Mouse (Mus musculus): ENCODE data around the gene Trpm5.
A peak's percentile ranks its signal among the peaks of the same experiment; 100 is the strongest.

Trpm5 gene

DNA sequence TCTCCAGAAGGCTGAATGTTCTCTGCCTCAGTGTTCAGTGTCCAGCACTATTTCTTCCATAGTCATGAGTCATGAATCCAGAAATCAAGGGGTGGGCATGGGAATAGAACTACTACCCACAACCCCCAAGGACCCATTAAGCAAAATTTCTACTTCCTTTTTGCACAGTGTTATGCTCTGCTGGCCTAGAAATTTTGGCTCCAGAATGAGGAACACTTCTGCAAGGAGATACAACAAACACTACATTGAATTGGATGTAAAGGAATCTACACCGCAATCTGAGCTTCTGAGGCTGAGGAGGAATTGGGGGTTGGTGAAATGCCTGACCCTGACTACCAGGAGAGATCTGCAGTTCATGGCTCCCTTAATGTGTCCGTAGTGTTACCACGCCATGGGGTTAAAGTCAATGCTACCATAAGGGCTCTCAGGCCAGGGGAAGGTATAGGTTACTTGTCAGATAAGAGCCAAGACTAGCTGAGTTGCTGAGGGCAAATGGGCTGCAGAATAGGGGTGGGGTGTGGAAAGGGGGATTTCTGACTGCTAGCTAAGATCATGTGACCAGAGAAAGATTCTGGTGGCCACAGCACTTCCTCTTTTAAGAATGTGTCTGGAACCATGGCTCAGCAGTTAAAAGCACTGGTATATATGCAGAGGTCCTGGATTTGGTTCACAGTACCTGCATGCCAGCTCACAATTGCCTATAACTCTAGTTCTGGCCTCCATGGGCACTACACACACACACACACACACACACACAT, 56.1 kb downstream of the Trpm5 start:
- no peak for DNase-seq

GRCm38 (mm10) chr7:143037306-143037705, 57.1 kb downstream of the Trpm5 start:
- no peak for DNase-seq

GRCm38 (mm10) chr7:143036787-143037186, 57.7 kb downstream of the Trpm5 start:
- no peak for DNase-seq

GRCm38 (mm10) chr7:143034519-143035450, 59.7 kb downstream of the Trpm5 start:
- no peak for DNase-seq

- no peak for DNase-seq
Measured at GRCm38 (mm10) chr7:143034112-143034511, 60.3 kb downstream of the Trpm5 start.

GRCm38 (mm10) chr7:143033581-143033980, 60.9 kb downstream of the Trpm5 start:
- DNase-seq: peak in 1 of 2 experiments; percentile 37

DNA sequence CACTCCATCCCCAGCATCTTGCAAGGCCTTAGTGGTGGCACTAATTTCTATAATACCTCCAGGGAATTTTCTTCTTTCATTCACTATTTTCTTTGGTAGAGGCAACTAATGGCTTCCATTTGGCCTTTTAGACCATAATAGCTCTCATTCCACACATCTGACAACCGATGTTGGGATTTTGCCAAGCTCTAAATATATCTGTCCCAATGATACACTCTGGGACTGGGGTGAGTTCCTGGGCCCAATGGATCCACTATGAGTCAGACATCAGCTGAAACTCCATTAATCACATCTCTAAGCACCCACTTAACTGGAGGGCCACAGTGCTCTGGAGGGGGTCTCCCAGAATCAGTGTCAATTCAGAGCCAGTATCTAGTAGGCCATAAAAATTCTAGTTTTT, 62.6 kb downstream of the Trpm5 start:
- no peak for DNase-seq

DNA sequence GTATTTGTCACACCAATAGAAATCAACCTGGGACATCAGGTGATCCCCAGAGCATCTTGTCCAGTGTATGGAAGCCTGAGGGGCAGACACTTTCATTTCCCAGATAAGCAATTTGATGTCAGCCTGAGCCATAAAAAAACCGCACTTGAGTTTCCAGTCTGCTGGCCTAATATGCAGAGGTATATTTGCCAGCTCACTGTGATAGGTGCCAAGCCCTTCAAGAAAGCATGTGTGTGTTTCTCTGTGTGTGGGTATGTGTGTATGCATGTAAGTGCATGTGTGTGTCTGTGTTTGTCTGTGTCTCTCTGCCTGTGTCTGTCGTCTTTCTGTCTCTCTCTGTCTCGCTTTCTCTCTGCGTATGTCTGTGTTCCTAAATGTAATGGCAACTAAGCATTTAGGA, 67.2 kb downstream of the Trpm5 start:
- DNase-seq: no peak

DNA sequence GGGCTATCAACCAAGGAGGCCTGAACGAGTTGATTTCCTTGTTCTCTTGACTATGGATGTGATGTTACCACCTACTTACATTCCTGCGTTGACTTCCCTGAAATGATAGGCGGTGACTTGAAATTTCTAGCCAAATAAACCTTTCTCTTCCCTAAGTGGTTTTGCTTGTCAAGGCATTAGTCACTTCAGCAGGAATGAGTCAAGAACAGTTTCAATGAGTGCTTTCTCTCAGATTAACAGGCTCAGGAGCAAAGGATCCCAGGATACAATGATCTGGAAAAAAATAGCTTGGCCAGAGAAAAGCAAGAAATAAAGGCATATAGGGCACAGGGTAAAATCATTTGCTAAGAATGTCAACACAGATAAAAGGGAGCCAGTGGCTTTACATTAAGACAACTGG, 68.9 kb downstream of the Trpm5 start:
- no peak for DNase-seq

- no peak for DNase-seq
Measured at GRCm38 (mm10) chr7:143024293-143024692, 70.1 kb downstream of the Trpm5 start.

- DNase-seq: no peak
Measured at GRCm38 (mm10) chr7:143023499-143023898, 70.9 kb downstream of the Trpm5 start.

GRCm38 (mm10) chr7:143021356-143022164, 72.9 kb downstream of the Trpm5 start:
- no peak for DNase-seq

DNA sequence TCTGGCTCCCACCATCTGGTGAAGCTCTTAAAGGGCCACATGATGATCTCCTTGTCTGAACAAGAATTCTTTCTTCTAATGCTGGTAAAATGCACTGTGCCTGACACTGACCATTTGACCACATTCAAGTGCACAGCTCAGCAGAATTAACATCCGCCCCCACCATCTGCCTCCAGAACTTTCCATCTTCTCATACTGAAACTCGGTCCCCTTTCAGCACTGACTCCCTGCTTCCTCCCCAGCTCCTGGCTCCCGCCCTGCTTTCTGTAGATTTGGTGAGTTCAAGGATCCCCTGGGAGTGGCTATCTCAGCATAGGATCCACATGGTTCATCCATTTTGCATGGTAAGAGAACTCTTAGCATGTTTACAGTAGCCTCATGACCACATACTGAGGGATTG, 73.7 kb downstream of the Trpm5 start:
- DNase-seq: no peak

GRCm38 (mm10) chr7:143020040-143020439, 74.4 kb downstream of the Trpm5 start:
- no peak for DNase-seq

Data from kidney, postnatal 25 days (tissue).